Mouse (Mus musculus): Measurements from ENCODE around the gene Ddx41. TPM values are rescaled to one million over a fixed set of nuclear protein-coding genes. Genes with fewer than 3 reads are reported as not detected.
A peak's percentile ranks its signal among the peaks of the same experiment; 100 is the strongest.

The Ddx41 gene
- polyA plus RNA-seq, 1 experiment from 2014 or later: 66.2 TPM

DNA sequence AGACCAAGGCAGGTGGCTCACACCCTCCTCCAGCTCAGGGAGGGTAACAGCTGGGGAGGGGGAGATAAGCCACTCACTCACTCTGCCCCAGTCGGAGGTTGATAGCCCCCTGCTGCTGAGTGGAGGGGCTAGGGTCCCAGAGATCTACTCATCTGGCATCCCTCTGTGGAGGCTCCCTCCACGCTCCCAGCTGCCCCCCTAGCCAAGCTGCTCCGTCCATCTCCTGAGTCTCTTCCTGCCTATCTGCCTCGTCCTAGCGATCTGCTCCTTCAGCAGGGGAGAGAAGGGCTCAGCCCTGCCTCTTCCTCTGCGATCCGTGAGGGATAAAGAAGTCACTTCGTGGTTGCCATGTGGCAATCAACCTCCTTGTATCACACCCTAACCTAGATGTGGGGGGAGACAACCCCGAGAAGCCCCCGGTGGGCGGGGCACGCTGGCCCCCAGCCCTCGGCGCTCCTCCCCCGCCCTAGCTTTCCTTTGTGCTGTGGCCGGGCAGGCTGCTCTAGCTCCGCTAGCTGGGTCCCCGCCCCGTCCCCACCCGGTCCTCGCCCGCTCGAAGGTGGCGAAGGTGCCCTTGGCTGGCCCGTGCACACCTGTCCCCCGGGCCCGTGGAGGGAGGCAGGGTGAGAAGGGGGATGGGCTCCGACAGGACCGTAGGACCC lies 49.4 kb downstream of the Ddx41 start:
- Histone ChIP-seq H3K9ac (peak overlapping the region; percentile 98), H3K4me1 (peaks cover 54% of the 10 kb centered on the region), H3K4me3 (replicated peaks) (peak overlapping the region; percentile 99), H3K9me3 (replicated peaks) (no peaks in the 10 kb centered on the region), H3K4me2 (replicated peaks) (peak overlapping the region; percentile 80), H3K27me3 (no peaks in the 10 kb centered on the region), H3K27ac (replicated peaks) (peak overlapping the region; percentile 89), H3K36me3 (peaks cover 10% of the 10 kb centered on the region)
- ATAC-seq (ENCODE audit: insufficient number of reproducible peaks, low FRiP score, low TSS enrichment, low read depth): peak; percentile 18; the same call in 1 of the 2 replicates
- under 1% methylated on average over 29 of the region's 29 CpGs for WGBS

DNA sequence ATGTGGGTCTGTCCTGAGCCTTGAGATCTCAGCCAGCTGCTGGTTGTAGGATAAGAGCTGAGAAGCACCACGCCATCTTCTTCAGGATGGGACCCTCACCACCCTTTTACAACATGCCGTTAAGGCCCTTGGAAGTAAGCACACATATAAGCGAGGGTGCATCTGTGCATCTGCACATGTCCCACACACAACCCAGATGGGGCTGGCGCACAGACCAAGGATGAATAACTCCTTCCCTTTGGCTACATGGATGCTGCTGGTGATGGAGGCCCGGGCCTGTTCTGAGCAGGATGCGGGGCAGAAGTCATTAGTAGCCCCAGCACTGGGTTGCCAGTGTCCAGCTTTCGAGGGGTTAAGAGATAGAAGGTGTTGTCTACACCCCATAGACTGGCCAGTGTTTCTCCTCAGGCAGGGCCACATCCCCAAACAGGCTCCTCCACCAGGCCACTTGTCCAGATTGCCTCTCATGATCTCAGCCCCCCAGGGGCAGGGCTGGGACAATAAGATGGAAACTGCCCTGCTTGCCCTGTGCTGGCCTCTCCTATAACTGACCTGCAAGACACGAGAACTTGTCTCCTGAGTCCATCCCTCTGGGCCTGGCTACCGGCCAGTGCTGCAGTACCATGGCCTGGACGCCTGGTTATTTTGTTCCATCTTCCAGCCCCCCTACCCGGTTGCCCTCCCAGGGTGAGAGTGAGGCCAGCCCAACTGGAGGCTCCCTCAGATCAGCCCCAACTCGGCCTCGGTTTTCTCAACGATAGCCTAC lies 50.2 kb downstream of the Ddx41 start:
- peak overlapping the region; percentile 80 for H3K4me2 ChIP-seq (replicated peaks)
- peak overlapping the region; percentile 99 for H3K4me3 ChIP-seq (replicated peaks)
- H3K4me1 ChIP-seq: peaks cover 54% of the 10 kb centered on the region
- peak overlapping the region; percentile 98; the same call in 1 of the 2 replicates for H3K9ac ChIP-seq
- 34% methylated on average over 14 of the region's 14 CpGs for WGBS
- H3K27ac ChIP-seq (replicated peaks): peak overlapping the region; percentile 89; the same call in 1 of the 2 replicates
- H3K27me3 ChIP-seq: no peaks in the 10 kb centered on the region
- no peaks in the 10 kb centered on the region for H3K9me3 ChIP-seq (replicated peaks)
- peaks cover 17% of the 10 kb centered on the region for H3K36me3 ChIP-seq
- no peak for ATAC-seq (ENCODE audit: insufficient number of reproducible peaks, low FRiP score, low TSS enrichment, low read depth)

GRCm38 (mm10) chr13:55484520-55485088 lies 51.9 kb downstream of the Ddx41 start:
- Histone ChIP-seq H3K9ac (no peak overlapping the region), H3K36me3 (peaks cover 34% of the 10 kb centered on the region), H3K4me1 (peaks cover 54% of the 10 kb centered on the region), H3K27ac (replicated peaks) (no peak overlapping the region), H3K9me3 (replicated peaks) (no peaks in the 10 kb centered on the region), H3K4me3 (replicated peaks) (peak overlapping the region; percentile 6; the same call in 1 of the 2 replicates), H3K27me3 (no peaks in the 10 kb centered on the region), H3K4me2 (replicated peaks) (peak overlapping the region; percentile 80; the same call in 1 of the 2 replicates)
- ATAC-seq (ENCODE audit: insufficient number of reproducible peaks, low FRiP score, low TSS enrichment, low read depth): no peak
- 26% methylated on average over 7 of the region's 7 CpGs for WGBS

GRCm38 (mm10) chr13:55483593-55483992 lies 52.9 kb downstream of the Ddx41 start:
- Histone ChIP-seq H3K36me3 (peaks cover 40% of the 10 kb centered on the region), H3K9me3 (replicated peaks) (no peaks in the 10 kb centered on the region), H3K27me3 (no peaks in the 10 kb centered on the region), H3K4me2 (replicated peaks) (no peak overlapping the region), H3K27ac (replicated peaks) (peak overlapping the region; percentile 45; the same call in 1 of the 2 replicates), H3K4me3 (replicated peaks) (no peak overlapping the region), H3K4me1 (peaks cover 54% of the 10 kb centered on the region), H3K9ac (no peak overlapping the region)
- no peak for ATAC-seq (ENCODE audit: insufficient number of reproducible peaks, low FRiP score, low TSS enrichment, low read depth)
- 44% methylated on average over 15 of the region's 15 CpGs for WGBS

DNA sequence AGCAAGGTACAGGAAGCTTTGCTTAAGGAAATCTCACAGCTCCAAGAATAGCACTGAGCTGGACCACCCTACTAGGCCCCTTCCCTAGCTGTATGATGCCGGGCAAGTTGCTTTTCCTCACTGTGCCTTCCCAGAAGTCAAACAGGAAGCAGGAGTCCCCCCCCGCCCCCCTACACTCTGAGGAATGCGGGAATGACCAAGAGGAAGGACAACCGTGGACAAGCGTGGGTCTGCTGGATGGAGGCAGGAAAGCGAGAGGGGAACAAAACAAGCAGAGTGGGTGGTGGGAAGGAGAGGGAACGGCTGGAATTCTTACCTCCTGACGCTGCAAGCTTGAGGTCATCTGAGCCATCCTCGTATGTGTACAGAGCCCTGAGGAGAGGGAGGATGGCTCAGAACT lies 53.4 kb downstream of the Ddx41 start:
- WGBS: 44% methylated on average over 9 of the region's 9 CpGs
- Histone ChIP-seq H3K4me3 (replicated peaks) (no peak overlapping the region), H3K27ac (replicated peaks) (peak overlapping the region; percentile 45), H3K9ac (no peak overlapping the region), H3K36me3 (peaks cover 40% of the 10 kb centered on the region), H3K9me3 (replicated peaks) (no peaks in the 10 kb centered on the region), H3K4me2 (replicated peaks) (no peak overlapping the region), H3K27me3 (no peaks in the 10 kb centered on the region), H3K4me1 (peaks cover 51% of the 10 kb centered on the region)
- no peak for ATAC-seq (ENCODE audit: insufficient number of reproducible peaks, low FRiP score, low TSS enrichment, low read depth)

GRCm38 (mm10) chr13:55482542-55482941 lies 53.9 kb downstream of the Ddx41 start:
- peaks cover 45% of the 10 kb centered on the region for H3K36me3 ChIP-seq
- peaks cover 49% of the 10 kb centered on the region for H3K4me1 ChIP-seq
- no peak overlapping the region for H3K4me3 ChIP-seq (replicated peaks)
- H3K9ac ChIP-seq: no peak overlapping the region
- peak overlapping the region; percentile 45; the same call in 1 of the 2 replicates for H3K27ac ChIP-seq (replicated peaks)
- H3K4me2 ChIP-seq (replicated peaks): no peak overlapping the region
- no peak for ATAC-seq (ENCODE audit: insufficient number of reproducible peaks, low FRiP score, low TSS enrichment, low read depth)
- no peaks in the 10 kb centered on the region for H3K27me3 ChIP-seq
- WGBS: 71% methylated on average over 7 of the region's 7 CpGs
- no peaks in the 10 kb centered on the region for H3K9me3 ChIP-seq (replicated peaks)

Small RNA genes within 50 kb of the gene (microRNA-seq; reads per million reads assigned to microRNA genes)
- gene Mir6945 (ENCODE audit: borderline number of aligned reads): 1.7 reads per million, percentile 3 among the genes with 10 or more reads in this experiment

Other genes starting within 250 kb of the Ddx41 start
- gene Prelid1, start 216.2 kb downstream of the Ddx41 start, polyA plus RNA-seq (2015; fragmentation: Nextera tagmentation; extraction: Ambion mirVana): 415 and 433 TPM in 2 replicates
- 135 and 137 TPM in 2 replicates for gene Rab24, start 214.7 kb downstream of the Ddx41 start, polyA plus RNA-seq (2015; fragmentation: Nextera tagmentation; extraction: Ambion mirVana)
- gene Mxd3, start 206.8 kb downstream of the Ddx41 start, polyA plus RNA-seq (2015; fragmentation: Nextera tagmentation; extraction: Ambion mirVana): 40.9 and 44.0 TPM in 2 replicates
- 100.0 and 110 TPM in 2 replicates for gene Lman2, start 173.9 kb downstream of the Ddx41 start, polyA plus RNA-seq (2015; fragmentation: Nextera tagmentation; extraction: Ambion mirVana)
- 2.1 and 2.5 TPM in 2 replicates for gene Rgs14, start 166.9 kb downstream of the Ddx41 start, polyA plus RNA-seq (2015; fragmentation: Nextera tagmentation; extraction: Ambion mirVana)
- 0.11 TPM in 1 of 2 replicates, not detected in the other for gene Slc34a1, start 138.5 kb downstream of the Ddx41 start, polyA plus RNA-seq (2015; fragmentation: Nextera tagmentation; extraction: Ambion mirVana)
- not detected in 2 replicates for gene Pfn3, start 121.4 kb downstream of the Ddx41 start, polyA plus RNA-seq (2015; fragmentation: Nextera tagmentation; extraction: Ambion mirVana)
- gene F12, start 109.9 kb downstream of the Ddx41 start, polyA plus RNA-seq (2015; fragmentation: Nextera tagmentation; extraction: Ambion mirVana): 0.16 TPM in 1 of 2 replicates, not detected in the other
- 43.8 and 45.1 TPM in 2 replicates for gene Grk6, start 91.6 kb downstream of the Ddx41 start, polyA plus RNA-seq (2015; fragmentation: Nextera tagmentation; extraction: Ambion mirVana)
- 1.5 TPM in 2 replicates for gene Prr7, start 72.4 kb downstream of the Ddx41 start, polyA plus RNA-seq (2015; fragmentation: Nextera tagmentation; extraction: Ambion mirVana)
- 190 and 193 TPM in 2 replicates for gene Dbn1, start 48.5 kb downstream of the Ddx41 start, polyA plus RNA-seq (2015; fragmentation: Nextera tagmentation; extraction: Ambion mirVana)
- 165 and 180 TPM in 2 replicates for gene Pdlim7, start 23.0 kb downstream of the Ddx41 start, polyA plus RNA-seq (2015; fragmentation: Nextera tagmentation; extraction: Ambion mirVana)
- 5.5 and 6.3 TPM in 2 replicates for gene Dok3, start 7.4 kb downstream of the Ddx41 start, polyA plus RNA-seq (2015; fragmentation: Nextera tagmentation; extraction: Ambion mirVana)
- 43.4 and 46.0 TPM in 2 replicates for gene Fam193b, start 34.5 kb upstream of the Ddx41 start, polyA plus RNA-seq (2015; fragmentation: Nextera tagmentation; extraction: Ambion mirVana)
- gene Tmed9, start 37.1 kb upstream of the Ddx41 start, polyA plus RNA-seq (2015; fragmentation: Nextera tagmentation; extraction: Ambion mirVana): 163 and 178 TPM in 2 replicates
- gene B4galt7, start 63.2 kb upstream of the Ddx41 start, polyA plus RNA-seq (2015; fragmentation: Nextera tagmentation; extraction: Ambion mirVana): 30.3 and 32.3 TPM in 2 replicates
- 59.7 and 64.7 TPM in 2 replicates for gene Caml, start 86.3 kb upstream of the Ddx41 start, polyA plus RNA-seq (2015; fragmentation: Nextera tagmentation; extraction: Ambion mirVana)
- gene Ddx46, start 98.4 kb upstream of the Ddx41 start, polyA plus RNA-seq (2015; fragmentation: Nextera tagmentation; extraction: Ambion mirVana): 31.0 and 32.1 TPM in 2 replicates
- 59.5 and 60.3 TPM in 2 replicates for gene B230219D22Rik, start 156.5 kb upstream of the Ddx41 start, polyA plus RNA-seq (2015; fragmentation: Nextera tagmentation; extraction: Ambion mirVana)
- 98.3 and 105 TPM in 2 replicates for gene Txndc15, start 178.0 kb upstream of the Ddx41 start, polyA plus RNA-seq (2015; fragmentation: Nextera tagmentation; extraction: Ambion mirVana)
- 50.3 and 53.0 TPM in 2 replicates for gene Pcbd2, start 190.7 kb upstream of the Ddx41 start, polyA plus RNA-seq (2015; fragmentation: Nextera tagmentation; extraction: Ambion mirVana)
- gene Catsper3, start 247.9 kb upstream of the Ddx41 start, polyA plus RNA-seq (2015; fragmentation: Nextera tagmentation; extraction: Ambion mirVana): 0.17 TPM in 1 of 2 replicates, not detected in the other